Mouse (Mus musculus) megakaryocyte, embryonic 14.5 days (primary cell): ENCODE measurements at regions not wholly inside any gene's neighbourhood (a gene's known extent, or its start where the extent isn't known, plus 50 kb on each side); places are given as distances from the start of the nearest gene placed in this dataset.

Experiments
- H3K27me3 ChIP-seq: replicated peaks from 2 replicates; pipeline ENCODE3; 2012; ENCODE audit warnings: inconsistent platforms
- H3K36me3 ChIP-seq: replicated peaks from 2 replicates; pipeline ENCODE3; 2012; ENCODE audit warnings: low read length, inconsistent platforms, mixed read lengths
- H3K4me1 ChIP-seq: 2 replicates; pipeline ENCODE4 v1.6.1; 2012; ENCODE audit warnings: inconsistent platforms
- H3K4me3 ChIP-seq: replicated peaks from 2 replicates; pipeline ENCODE3; 2012; ENCODE audit warnings: moderate library complexity, mild to moderate bottlenecking, inconsistent platforms
- H3K9me3 ChIP-seq: 2 replicates; pipeline ENCODE4 v1.6.1; 2012; ENCODE audit warnings: inconsistent platforms
- FLI1 ChIP-seq: IDR thresholded peaks from 2 replicates; pipeline ENCODE4 v1.6.1; 2012; ENCODE audit warnings: low read length, inconsistent platforms, mixed read lengths
- GATA1 ChIP-seq: IDR thresholded peaks from 3 replicates; pipeline ENCODE4 v1.6.1; 2012; ENCODE audit warnings: mixed read lengths, low read length, inconsistent platforms, borderline replicate concordance

GRCm38 (mm10) chr15:62500966-62501365 lies 1344.0 kb downstream of the Gsdmc2 start:
- Histone ChIP-seq H3K27me3 (peaks cover 3% of the 10 kb centered on the region), H3K36me3 (no peaks in the 10 kb centered on the region), H3K9me3 (no peaks in the 10 kb centered on the region), H3K4me3 (no peak overlapping the region), H3K4me1 (no peaks in the 10 kb centered on the region)
- no peak for TF ChIP-seq GATA1
- TF ChIP-seq FLI1 = no peak

- Histone ChIP-seq H3K9me3 (no peaks in the 10 kb centered on the region), H3K4me1 (no peaks in the 10 kb centered on the region), H3K27me3 (peaks cover 3% of the 10 kb centered on the region), H3K36me3 (no peaks in the 10 kb centered on the region), H3K4me3 (no peak overlapping the region)
- TF ChIP-seq FLI1 = no peak
- no peak for TF ChIP-seq GATA1
These were observed 1344.5 kb downstream of the Gsdmc2 start for GRCm38 (mm10) chr15:62500522-62500921.

- Histone ChIP-seq H3K9me3 (no peaks in the 10 kb centered on the region), H3K27me3 (no peaks in the 10 kb centered on the region), H3K4me1 (no peaks in the 10 kb centered on the region), H3K4me3 (no peak overlapping the region), H3K36me3 (no peaks in the 10 kb centered on the region)
- no peak for TF ChIP-seq FLI1
- TF ChIP-seq GATA1 = no peak
These were observed 1348.8 kb downstream of the Gsdmc2 start for GRCm38 (mm10) chr15:62496193-62496592.

GRCm38 (mm10) chr15:62492350-62492749 lies 1352.6 kb downstream of the Gsdmc2 start:
- H3K27me3 ChIP-seq = no peaks in the 10 kb centered on the region
- H3K36me3 ChIP-seq = no peaks in the 10 kb centered on the region
- H3K4me1 ChIP-seq = peaks cover 12% of the 10 kb centered on the region; the same call in 1 of the 2 replicates
- TF ChIP-seq FLI1 = no peak
- no peak for TF ChIP-seq GATA1
- no peak overlapping the region for H3K4me3 ChIP-seq
- no peaks in the 10 kb centered on the region for H3K9me3 ChIP-seq

- no peak overlapping the region for H3K4me3 ChIP-seq
- H3K27me3 ChIP-seq = no peaks in the 10 kb centered on the region
- TF ChIP-seq FLI1 = no peak
- no peak for TF ChIP-seq GATA1
- H3K36me3 ChIP-seq = no peaks in the 10 kb centered on the region
- no peaks in the 10 kb centered on the region for H3K9me3 ChIP-seq
- H3K4me1 ChIP-seq = peaks cover 15% of the 10 kb centered on the region; the same call in 1 of the 2 replicates
These were observed 1354.4 kb downstream of the Gsdmc2 start for GRCm38 (mm10) chr15:62490548-62490947.

- no peaks in the 10 kb centered on the region for H3K27me3 ChIP-seq
- TF ChIP-seq GATA1 (no peak), FLI1 (no peak)
- H3K4me1 ChIP-seq = peaks cover 15% of the 10 kb centered on the region; the same call in 1 of the 2 replicates
- H3K36me3 ChIP-seq = no peaks in the 10 kb centered on the region
- H3K4me3 ChIP-seq = no peak overlapping the region
- no peaks in the 10 kb centered on the region for H3K9me3 ChIP-seq
These were observed 1358.4 kb downstream of the Gsdmc2 start for GRCm38 (mm10) chr15:62486540-62486939.

GRCm38 (mm10) chr15:62484350-62484749 lies 1360.6 kb downstream of the Gsdmc2 start:
- Histone ChIP-seq H3K27me3 (no peaks in the 10 kb centered on the region), H3K4me1 (0 out of 2 replicates have a peak, but pooled peaks cover 8% of the 10 kb centered on the region), H3K9me3 (no peaks in the 10 kb centered on the region), H3K36me3 (no peaks in the 10 kb centered on the region), H3K4me3 (no peak overlapping the region)
- no peak for TF ChIP-seq FLI1
- no peak for TF ChIP-seq GATA1

- Histone ChIP-seq H3K36me3 (no peaks in the 10 kb centered on the region), H3K4me1 (0 out of 2 replicates have a peak, but pooled peaks cover 8% of the 10 kb centered on the region), H3K4me3 (no peak overlapping the region), H3K27me3 (no peaks in the 10 kb centered on the region), H3K9me3 (no peaks in the 10 kb centered on the region)
- no peak for TF ChIP-seq GATA1
These were observed 1361.4 kb downstream of the Gsdmc2 start for GRCm38 (mm10) chr15:62483534-62483933.

- Histone ChIP-seq H3K4me1 (0 out of 2 replicates have a peak, but pooled peaks cover 3% of the 10 kb centered on the region), H3K4me3 (no peak overlapping the region), H3K36me3 (no peaks in the 10 kb centered on the region), H3K27me3 (no peaks in the 10 kb centered on the region), H3K9me3 (no peaks in the 10 kb centered on the region)
- TF ChIP-seq FLI1 (no peak), GATA1 (no peak)
These were observed 1362.6 kb downstream of the Gsdmc2 start for GRCm38 (mm10) chr15:62482357-62482756.

- TF ChIP-seq GATA1 = no peak
- no peak for TF ChIP-seq FLI1
- H3K9me3 ChIP-seq = no peaks in the 10 kb centered on the region
- no peaks in the 10 kb centered on the region for H3K27me3 ChIP-seq
- no peak overlapping the region for H3K4me3 ChIP-seq
- no peaks in the 10 kb centered on the region for H3K4me1 ChIP-seq
- no peaks in the 10 kb centered on the region for H3K36me3 ChIP-seq
These were observed 1367.2 kb downstream of the Gsdmc2 start for GRCm38 (mm10) chr15:62477779-62478178.

- Histone ChIP-seq H3K4me1 (no peaks in the 10 kb centered on the region), H3K27me3 (no peaks in the 10 kb centered on the region), H3K4me3 (no peak overlapping the region), H3K9me3 (no peaks in the 10 kb centered on the region), H3K36me3 (no peaks in the 10 kb centered on the region)
- no peak for TF ChIP-seq FLI1
- TF ChIP-seq GATA1 = no peak
These were observed 1368.5 kb downstream of the Gsdmc2 start for GRCm38 (mm10) chr15:62476452-62476851.
